Mouse (Mus musculus) MEL (cell line): ENCODE data around the gene Echdc2. TPM values are rescaled to one million over a fixed set of nuclear protein-coding genes. Genes with fewer than 3 reads are reported as not detected.
"Not testable (repeated sequence)": the region's sequence is repeated elsewhere in the genome, so short reads cannot be mapped to it uniquely, and the experiment has no call there.

Source experiments
- DNase-seq: peaks from one replicate; pipeline ENCODE4 v3.0.0; 2011; ENCODE audit warnings: low read depth, low spot score
- H3K27ac ChIP-seq: 2 replicates; pipeline ENCODE4 v1.5.1; 2012; ENCODE audit warnings: low read depth, mild to moderate bottlenecking, control low read depth, low read length, moderate library complexity; ENCODE audit not compliant: control insufficient read depth
- H3K27me3 ChIP-seq, 2 experiments: fragments of 150-350 bp in 1 of 2; sonication (generic) in 1 of 2; 2 replicates each; pipeline ENCODE4 v1.6.1; 2012; ENCODE audit warnings: low read length in 2 of 2, mild to moderate bottlenecking in 2 of 2, improper control_type of control experiment in 1 of 2, moderate library complexity in 1 of 2; ENCODE audit not compliant: insufficient read depth in 2 of 2, control insufficient read depth in 1 of 2
- H3K36me3 ChIP-seq, 2 experiments: 2 replicates each; pipeline ENCODE4 v1.6.1; 2012 to 2014; ENCODE audit warnings: low read length in 2 of 2, improper control_type of control experiment in 1 of 2, inconsistent platforms in 1 of 2, mild to moderate bottlenecking in 1 of 2; ENCODE audit not compliant: insufficient read depth in 2 of 2, control insufficient read depth in 1 of 2
- H3K4me1 ChIP-seq, 2 experiments: fragments of 150-350 bp in 1 of 2; sonication (generic) in 1 of 2; 2 replicates each; pipeline ENCODE4 v1.6.1; 2012; ENCODE audit warnings: low read length in 2 of 2, improper control_type of control experiment in 1 of 2, mild to moderate bottlenecking in 1 of 2; ENCODE audit not compliant: insufficient read depth in 2 of 2, control insufficient read depth in 1 of 2
- H3K4me3 ChIP-seq, 2 experiments: fragments of 150-350 bp in 1 of 2; sonication (generic) in 1 of 2; 2 replicates each; pipeline ENCODE4 v1.5.1; 2012; ENCODE audit warnings: low read depth in 2 of 2, low read length in 2 of 2, mild to moderate bottlenecking in 2 of 2, moderate library complexity in 2 of 2, control low read depth in 1 of 2, improper control_type of control experiment in 1 of 2; ENCODE audit not compliant: control insufficient read depth in 1 of 2, insufficient read depth in 1 of 2
- H3K79me2 ChIP-seq: 2 replicates; pipeline ENCODE4 v1.6.1; 2012; ENCODE audit warnings: mild to moderate bottlenecking, low read length, moderate library complexity; ENCODE audit not compliant: control insufficient read depth, poor library complexity, insufficient read depth
- H3K9ac ChIP-seq: 2 replicates; pipeline ENCODE4 v1.6.1; 2012; ENCODE audit warnings: low read depth, mild to moderate bottlenecking, control low read depth, low read length, moderate library complexity; ENCODE audit not compliant: control insufficient read depth, poor library complexity, severe bottlenecking
- H3K9me3 ChIP-seq: fragments of 150-350 bp; sonication (generic); replicated peaks from 2 replicates; pipeline ENCODE4 v1.6.1; 2012; ENCODE audit warnings: mild to moderate bottlenecking, low read length, improper control_type of control experiment, moderate library complexity; ENCODE audit not compliant: insufficient read depth
- BHLHE40 ChIP-seq: IDR thresholded peaks from 2 replicates; pipeline ENCODE4 v1.6.1; 2012; ENCODE audit warnings: low read depth, mild to moderate bottlenecking, inconsistent platforms, low read length, improper control_type of control experiment, borderline replicate concordance
- CHD1 ChIP-seq: IDR thresholded peaks from 2 replicates; pipeline ENCODE4 v1.6.1; 2012; ENCODE audit warnings: low read depth, mild to moderate bottlenecking, inconsistent platforms, low read length, improper control_type of control experiment
- CHD2 ChIP-seq: IDR thresholded peaks from 2 replicates; pipeline ENCODE4 v1.6.1; 2011; ENCODE audit warnings: low read length, improper control_type of control experiment
- CTCF ChIP-seq, 3 experiments: IDR thresholded peaks in 2 of 3; conservative IDR thresholded peaks in 1 of 3; 2 replicates each; pipeline ENCODE4 v1.5.1; 2011 to 2012; ENCODE audit warnings: low read length in 3 of 3, low read depth in 2 of 3, mild to moderate bottlenecking in 2 of 3, improper control_type of control experiment in 1 of 3, inconsistent platforms in 1 of 3, mixed read lengths in 1 of 3, moderate library complexity in 1 of 3; ENCODE audit not compliant: control insufficient read depth in 1 of 3, insufficient read depth in 1 of 3, poor library complexity in 1 of 3, severe bottlenecking in 1 of 3
- ELF1 ChIP-seq: IDR thresholded peaks from 2 replicates; pipeline ENCODE4 v1.6.1; 2014; ENCODE audit warnings: low read depth, mild to moderate bottlenecking, inconsistent platforms, low read length, improper control_type of control experiment, moderate library complexity
- ETS1 ChIP-seq: IDR thresholded peaks from 2 replicates; pipeline ENCODE4 v1.6.1; 2012; ENCODE audit warnings: low read depth, mild to moderate bottlenecking, inconsistent platforms, low read length, improper control_type of control experiment, moderate library complexity
- KAT2A ChIP-seq: conservative IDR thresholded peaks from 2 replicates; pipeline ENCODE4 v1.6.1; 2012; ENCODE audit warnings: low read depth, low read length, improper control_type of control experiment, inconsistent platforms
- MAFK ChIP-seq: IDR thresholded peaks from 2 replicates; pipeline ENCODE4 v1.6.1; 2011; ENCODE audit warnings: low read depth, mild to moderate bottlenecking, low read length, improper control_type of control experiment, borderline replicate concordance
- MEF2A ChIP-seq: IDR thresholded peaks from 2 replicates; pipeline ENCODE4 v1.6.1; 2014; ENCODE audit warnings: low read depth, mild to moderate bottlenecking, inconsistent platforms, low read length, improper control_type of control experiment; ENCODE audit not compliant: poor library complexity, insufficient replicate concordance, severe bottlenecking; ENCODE audit errors: extremely low read depth
- MYB ChIP-seq: IDR thresholded peaks from 2 replicates; pipeline ENCODE4 v1.6.1; 2011; ENCODE audit warnings: mild to moderate bottlenecking, low read depth, low read length, improper control_type of control experiment
- NELFE ChIP-seq: IDR thresholded peaks from 2 replicates; pipeline ENCODE4 v1.6.1; 2011; ENCODE audit warnings: low read depth, low read length, improper control_type of control experiment
- NRF1 ChIP-seq: IDR thresholded peaks from 2 replicates; pipeline ENCODE4 v1.6.1; 2014; ENCODE audit warnings: low read depth, mild to moderate bottlenecking, inconsistent platforms, low read length, improper control_type of control experiment, moderate library complexity; ENCODE audit not compliant: poor library complexity, insufficient read depth, severe bottlenecking
- POLR2AphosphoS5 ChIP-seq: IDR thresholded peaks from 2 replicates; pipeline ENCODE4 v1.6.1; 2012; ENCODE audit warnings: low read depth, borderline replicate concordance, mild to moderate bottlenecking, inconsistent platforms, low read length, moderate library complexity, mixed read lengths
- RAD21 ChIP-seq: IDR thresholded peaks from 2 replicates; pipeline ENCODE4 v1.6.1; 2011; ENCODE audit warnings: mild to moderate bottlenecking, low read depth, low read length, improper control_type of control experiment
- RCOR1 ChIP-seq: IDR thresholded peaks from 2 replicates; pipeline ENCODE4 v1.6.1; 2012; ENCODE audit warnings: low read depth, mild to moderate bottlenecking, inconsistent platforms, low read length, improper control_type of control experiment
- SMC3 ChIP-seq: IDR thresholded peaks from 2 replicates; pipeline ENCODE4 v1.6.1; 2011; ENCODE audit warnings: low read depth, low read length, improper control_type of control experiment
- TAL1 ChIP-seq: IDR thresholded peaks from 2 replicates; pipeline ENCODE4 v1.6.1; 2012; ENCODE audit warnings: mild to moderate bottlenecking, inconsistent platforms, low read length, moderate library complexity, mixed read lengths
- USF1 ChIP-seq: IDR thresholded peaks from 2 replicates; pipeline ENCODE4 v1.6.1; 2014; ENCODE audit warnings: low read depth, mild to moderate bottlenecking, inconsistent platforms, low read length, improper control_type of control experiment, moderate library complexity
- ZC3H11A ChIP-seq: IDR thresholded peaks from 2 replicates; pipeline ENCODE4 v1.6.1; 2012; ENCODE audit warnings: low read depth, mild to moderate bottlenecking, inconsistent platforms, low read length, improper control_type of control experiment
- polyA plus RNA-seq, 2 experiments: library from polyadenylated mRNA; stranded (reverse) in 1 of 2; unstranded in 1 of 2; fragments of >175 nt in 1 of 2; fragments of >200 nt in 1 of 2; gene quantifications; 2 replicates each; pipeline versions ENCODE4 v1.2.1 to v1.2.4; 2012; ENCODE audit warnings: low replicate concordance in 2 of 2, low read depth in 1 of 2; ENCODE audit not compliant: insufficient read length in 2 of 2, insufficient read depth in 1 of 2, missing spikeins in 1 of 2
- total RNA-seq: library from RNA; depleted of rRNA; stranded (reverse); fragments of 300-350 nt; gene quantifications from 2 replicates; pipeline ENCODE4 v1.2.3, GENCODE M21; 2012

The Echdc2 gene
- total and polyA plus RNA-seq, 3 experiments, result not detected

- H3K9ac ChIP-seq, H3K27ac ChIP-seq, H3K79me2 ChIP-seq, H3K36me3 ChIP-seq, H3K9me3 ChIP-seq, H3K4me1 ChIP-seq, H3K4me3 ChIP-seq, H3K27me3 ChIP-seq: not testable (repeated sequence)
- DNase-seq, result peak; percentile 17
- peak; percentile 18 for TF ChIP-seq RAD21
- peak in 1 of 3 experiments; percentile 14; a peak in 1 of 6 replicates for TF ChIP-seq CTCF (IDR thresholded peaks at IDR 0.05 in 2 of 3, conservative IDR thresholded peaks at IDR 0.05 in 1 of 3; ENCODE audit: control insufficient read depth in 1 of 3, insufficient read depth in 1 of 3, low read depth in 2 of 3, low read length in 3 of 3, poor library complexity in 1 of 3, severe bottlenecking in 1 of 3)
- TF ChIP-seq SMC3, result 0 out of 2 replicates have a peak, but pooled peaks have one; percentile 7
These were observed 22.1 kb upstream of the Echdc2 start for GRCm38 (mm10) chr4:108143178-108143577.

GRCm38 (mm10) chr4:108143778-108144177, 21.5 kb upstream of the Echdc2 start:
- Histone ChIP-seq H3K4me3 (no peak overlapping the region), H3K27ac (no peak overlapping the region), H3K9ac (no peak overlapping the region), H3K9me3 (no peaks in the 10 kb centered on the region), H3K27me3 (no peaks in the 10 kb centered on the region), H3K79me2 (no peaks in the 10 kb centered on the region), H3K4me1 (no peaks in the 10 kb centered on the region), H3K36me3 (no peaks in the 10 kb centered on the region)
- no peak for TF ChIP-seq TAL1
- TF ChIP-seq ETS1, result no peak
- no peak for TF ChIP-seq MEF2A
- TF ChIP-seq ZC3H11A, result no peak
- no peak for TF ChIP-seq MAFK
- TF ChIP-seq POLR2AphosphoS5, result no peak
- TF ChIP-seq RCOR1, result no peak
- TF ChIP-seq MYB, result no peak
- no peak for TF ChIP-seq NELFE
- TF ChIP-seq KAT2A, result no peak
- no peak for TF ChIP-seq BHLHE40
- no peak for TF ChIP-seq CHD2
- no peak for TF ChIP-seq ELF1
- TF ChIP-seq USF1, result no peak
- TF ChIP-seq CHD1, result no peak
- TF ChIP-seq NRF1, result no peak
- no peak for DNase-seq
